Mouse (Mus musculus): ENCODE data around the gene Egflam.

DNA sequence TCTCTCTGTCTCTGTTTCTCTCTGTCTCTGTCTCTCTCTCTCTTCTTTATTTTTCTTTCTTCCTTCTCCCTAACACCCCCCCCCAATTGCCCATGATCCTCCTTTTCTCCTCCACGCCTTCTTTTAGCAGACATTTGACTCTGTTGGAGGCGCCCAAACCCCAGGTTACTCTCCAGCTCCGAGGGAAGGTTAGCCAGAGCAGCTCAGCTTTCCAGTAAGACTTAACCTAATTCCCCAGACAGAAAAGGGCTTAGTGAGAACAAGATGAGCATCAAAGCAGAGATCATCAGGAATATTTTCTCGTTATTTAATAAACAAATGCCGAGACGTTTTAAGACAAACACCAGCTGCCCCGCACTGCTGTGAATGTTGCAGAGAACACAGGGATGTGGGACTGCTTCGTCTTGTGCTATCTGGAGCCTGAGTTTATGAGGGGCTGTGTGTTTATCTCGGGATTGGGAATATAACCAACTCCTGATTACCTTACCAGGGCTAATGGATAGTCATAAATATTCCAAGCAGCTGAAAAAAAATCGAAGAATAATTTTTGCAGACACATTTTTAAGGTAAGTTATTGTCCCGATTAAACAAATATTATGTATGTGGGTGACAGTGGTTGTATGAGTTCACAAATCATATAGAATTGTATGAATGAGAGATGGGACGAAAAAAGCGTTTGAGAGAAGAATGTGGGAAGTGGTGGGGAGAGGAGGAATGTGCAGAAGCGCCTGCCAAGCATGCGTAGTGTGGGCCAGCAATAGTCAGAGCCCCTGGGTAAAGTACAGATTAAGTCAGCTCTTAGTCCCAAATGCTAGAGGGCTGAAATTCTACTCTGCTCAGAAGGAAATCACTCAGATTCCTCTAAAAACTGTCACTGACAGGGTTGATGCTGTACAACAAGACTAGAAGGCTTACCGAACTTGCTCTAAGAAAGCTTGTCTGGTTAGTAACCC is 44.2 kb upstream of the Egflam start:
- TF ChIP-seq CTCF (IDR thresholded peaks at IDR 0.05; ENCODE audit: insufficient read depth, low read length), result no peak
- no peak for TF ChIP-seq POLR2A (IDR thresholded peaks at IDR 0.05; ENCODE audit: borderline replicate concordance, extremely low read depth, low read depth, low read length)
